Mouse (Mus musculus) MEL (cell line): ENCODE measurements around the gene Cstf2t. TPM values are rescaled to one million over a fixed set of nuclear protein-coding genes. Genes with fewer than 3 reads are reported as not detected.

Experiments used
- DNase-seq: peaks from one replicate; pipeline ENCODE4 v3.0.0; 2011; ENCODE audit warnings: low read depth, low spot score
- H3K27ac ChIP-seq: 2 replicates; pipeline ENCODE4 v1.5.1; 2012; ENCODE audit warnings: low read depth, mild to moderate bottlenecking, control low read depth, low read length, moderate library complexity; ENCODE audit not compliant: control insufficient read depth
- H3K27me3 ChIP-seq, 2 experiments: fragments of 150-350 bp in 1 of 2; sonication (generic) in 1 of 2; 2 replicates each; pipeline ENCODE4 v1.6.1; 2012; ENCODE audit warnings: low read length in 2 of 2, mild to moderate bottlenecking in 2 of 2, improper control_type of control experiment in 1 of 2, moderate library complexity in 1 of 2; ENCODE audit not compliant: insufficient read depth in 2 of 2, control insufficient read depth in 1 of 2
- H3K36me3 ChIP-seq, 2 experiments: 2 replicates each; pipeline ENCODE4 v1.6.1; 2012 to 2014; ENCODE audit warnings: low read length in 2 of 2, improper control_type of control experiment in 1 of 2, inconsistent platforms in 1 of 2, mild to moderate bottlenecking in 1 of 2; ENCODE audit not compliant: insufficient read depth in 2 of 2, control insufficient read depth in 1 of 2
- H3K4me1 ChIP-seq, 2 experiments: fragments of 150-350 bp in 1 of 2; sonication (generic) in 1 of 2; 2 replicates each; pipeline ENCODE4 v1.6.1; 2012; ENCODE audit warnings: low read length in 2 of 2, improper control_type of control experiment in 1 of 2, mild to moderate bottlenecking in 1 of 2; ENCODE audit not compliant: insufficient read depth in 2 of 2, control insufficient read depth in 1 of 2
- H3K4me3 ChIP-seq, 2 experiments: fragments of 150-350 bp in 1 of 2; sonication (generic) in 1 of 2; 2 replicates each; pipeline ENCODE4 v1.5.1; 2012; ENCODE audit warnings: low read depth in 2 of 2, low read length in 2 of 2, mild to moderate bottlenecking in 2 of 2, moderate library complexity in 2 of 2, control low read depth in 1 of 2, improper control_type of control experiment in 1 of 2; ENCODE audit not compliant: control insufficient read depth in 1 of 2, insufficient read depth in 1 of 2
- H3K79me2 ChIP-seq: 2 replicates; pipeline ENCODE4 v1.6.1; 2012; ENCODE audit warnings: mild to moderate bottlenecking, low read length, moderate library complexity; ENCODE audit not compliant: control insufficient read depth, poor library complexity, insufficient read depth
- H3K9ac ChIP-seq: 2 replicates; pipeline ENCODE4 v1.6.1; 2012; ENCODE audit warnings: low read depth, mild to moderate bottlenecking, control low read depth, low read length, moderate library complexity; ENCODE audit not compliant: control insufficient read depth, poor library complexity, severe bottlenecking
- H3K9me3 ChIP-seq: fragments of 150-350 bp; sonication (generic); replicated peaks from 2 replicates; pipeline ENCODE4 v1.6.1; 2012; ENCODE audit warnings: mild to moderate bottlenecking, low read length, improper control_type of control experiment, moderate library complexity; ENCODE audit not compliant: insufficient read depth
- CTCF ChIP-seq, 3 experiments: IDR thresholded peaks in 2 of 3; conservative IDR thresholded peaks in 1 of 3; 2 replicates each; pipeline ENCODE4 v1.5.1; 2011 to 2012; ENCODE audit warnings: low read length in 3 of 3, low read depth in 2 of 3, mild to moderate bottlenecking in 2 of 3, improper control_type of control experiment in 1 of 3, inconsistent platforms in 1 of 3, mixed read lengths in 1 of 3, moderate library complexity in 1 of 3; ENCODE audit not compliant: control insufficient read depth in 1 of 3, insufficient read depth in 1 of 3, poor library complexity in 1 of 3, severe bottlenecking in 1 of 3
- EP300 ChIP-seq, 2 experiments: IDR thresholded peaks; 2 replicates each; pipeline ENCODE4 v1.6.1; 2011; ENCODE audit warnings: improper control_type of control experiment in 2 of 2, low read length in 2 of 2, low read depth in 1 of 2, mild to moderate bottlenecking in 1 of 2
- ETS1 ChIP-seq: IDR thresholded peaks from 2 replicates; pipeline ENCODE4 v1.6.1; 2012; ENCODE audit warnings: low read depth, mild to moderate bottlenecking, inconsistent platforms, low read length, improper control_type of control experiment, moderate library complexity
- HCFC1 ChIP-seq: IDR thresholded peaks from 2 replicates; pipeline ENCODE4 v1.6.1; 2012; ENCODE audit warnings: low read depth, mild to moderate bottlenecking, inconsistent platforms, low read length, improper control_type of control experiment, moderate library complexity
- JUND ChIP-seq: IDR thresholded peaks from 2 replicates; pipeline ENCODE4 v1.6.1; 2011; ENCODE audit warnings: low read depth, mild to moderate bottlenecking, improper control_type of control experiment, low read length
- KAT2A ChIP-seq: conservative IDR thresholded peaks from 2 replicates; pipeline ENCODE4 v1.6.1; 2012; ENCODE audit warnings: low read depth, low read length, improper control_type of control experiment, inconsistent platforms
- MAX ChIP-seq: IDR thresholded peaks from 2 replicates; pipeline ENCODE4 v1.6.1; 2011; ENCODE audit warnings: low read length, improper control_type of control experiment
- MAZ ChIP-seq: IDR thresholded peaks from 2 replicates; pipeline ENCODE4 v1.6.1; 2012; ENCODE audit warnings: low read depth, mild to moderate bottlenecking, inconsistent platforms, low read length, improper control_type of control experiment
- MXI1 ChIP-seq: IDR thresholded peaks from 2 replicates; pipeline ENCODE4 v1.6.1; 2011; ENCODE audit warnings: mild to moderate bottlenecking, low read depth, low read length, improper control_type of control experiment
- POLR2A ChIP-seq, 2 experiments: IDR thresholded peaks; 2 replicates each; pipeline ENCODE4 v1.6.1; 2011 to 2012; ENCODE audit warnings: low read length in 2 of 2, mild to moderate bottlenecking in 2 of 2, control low read depth in 1 of 2, improper control_type of control experiment in 1 of 2, low read depth in 1 of 2, moderate library complexity in 1 of 2; ENCODE audit not compliant: control insufficient read depth in 1 of 2, insufficient read depth in 1 of 2, poor library complexity in 1 of 2
- POLR2AphosphoS5 ChIP-seq: IDR thresholded peaks from 2 replicates; pipeline ENCODE4 v1.6.1; 2012; ENCODE audit warnings: low read depth, borderline replicate concordance, mild to moderate bottlenecking, inconsistent platforms, low read length, moderate library complexity, mixed read lengths
- SMC3 ChIP-seq: IDR thresholded peaks from 2 replicates; pipeline ENCODE4 v1.6.1; 2011; ENCODE audit warnings: low read depth, low read length, improper control_type of control experiment
- ZC3H11A ChIP-seq: IDR thresholded peaks from 2 replicates; pipeline ENCODE4 v1.6.1; 2012; ENCODE audit warnings: low read depth, mild to moderate bottlenecking, inconsistent platforms, low read length, improper control_type of control experiment
- ZKSCAN1 ChIP-seq: IDR thresholded peaks from 2 replicates; pipeline ENCODE4 v1.6.1; 2012; ENCODE audit warnings: low read depth, mild to moderate bottlenecking, inconsistent platforms, low read length, improper control_type of control experiment, moderate library complexity
- polyA plus RNA-seq, 2 experiments: library from polyadenylated mRNA; stranded (reverse) in 1 of 2; unstranded in 1 of 2; fragments of >175 nt in 1 of 2; fragments of >200 nt in 1 of 2; gene quantifications; 2 replicates each; pipeline versions ENCODE4 v1.2.1 to v1.2.4; 2012; ENCODE audit warnings: low replicate concordance in 2 of 2, low read depth in 1 of 2; ENCODE audit not compliant: insufficient read length in 2 of 2, insufficient read depth in 1 of 2, missing spikeins in 1 of 2
- total RNA-seq: library from RNA; depleted of rRNA; stranded (reverse); fragments of 300-350 nt; gene quantifications from 2 replicates; pipeline ENCODE4 v1.2.3, GENCODE M21; 2012

Gene Cstf2t
- total and polyA plus RNA-seq, 3 experiments: not detected

DNA sequence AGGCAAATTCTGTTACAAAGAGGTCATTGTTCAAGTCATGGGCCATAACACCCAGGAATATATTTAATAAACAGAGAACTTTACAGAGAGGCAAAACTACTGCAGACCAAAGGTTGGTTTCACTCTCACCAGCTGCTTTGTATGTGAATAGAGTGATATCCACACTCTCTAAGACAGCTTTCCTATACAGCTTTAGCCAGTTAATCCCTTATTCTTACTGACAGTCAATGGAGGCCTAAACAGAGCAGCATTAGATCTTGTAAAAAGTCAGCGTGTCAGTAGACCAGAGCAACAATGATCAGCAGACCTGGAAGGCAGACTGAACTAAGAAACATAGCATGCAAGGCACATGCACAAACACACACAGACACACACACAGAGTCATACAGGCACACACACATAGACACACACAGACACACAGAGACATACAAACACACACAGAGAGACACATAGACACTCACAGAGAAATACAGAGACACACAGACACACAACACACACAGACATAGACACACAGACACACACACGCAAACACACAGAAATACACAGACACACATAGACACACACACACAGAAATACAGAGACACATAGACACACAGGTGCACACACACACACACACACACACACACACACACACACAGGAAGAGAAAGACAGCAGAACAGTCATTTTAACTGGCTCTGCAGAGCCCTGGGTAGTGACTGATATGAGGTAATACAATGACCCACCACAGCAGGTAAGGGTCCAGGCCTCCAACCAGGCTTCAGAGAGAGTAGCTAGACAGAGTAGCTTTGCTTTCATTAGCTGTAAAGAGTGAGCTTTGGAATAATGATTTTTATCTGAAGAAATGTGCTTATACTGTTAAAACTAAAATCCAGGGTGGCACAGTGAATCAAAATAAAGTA lies 41.4 kb upstream of the Cstf2t start:
- Histone ChIP-seq H3K36me3 (no peaks in the 10 kb centered on the region), H3K79me2 (no peaks in the 10 kb centered on the region), H3K27ac (no peak overlapping the region), H3K4me3 (no peak overlapping the region), H3K27me3 (no peaks in the 10 kb centered on the region), H3K9me3 (no peaks in the 10 kb centered on the region), H3K9ac (no peak overlapping the region)
- DNase-seq: no peak
- TF ChIP-seq POLR2AphosphoS5 (no peak), SMC3 (no peak), ZKSCAN1 (no peak), POLR2A (IDR thresholded peaks at IDR 0.05; ENCODE audit: control insufficient read depth in 1 of 2, insufficient read depth in 1 of 2, low read depth in 1 of 2, low read length in 2 of 2, poor library complexity in 1 of 2) (no peak), JUND (no peak), MAX (no peak), ZC3H11A (no peak)
- TF ChIP-seq, all 39 proteins: peak for 0
- H3K4me1 ChIP-seq: no peaks in the 10 kb centered on the region

DNA sequence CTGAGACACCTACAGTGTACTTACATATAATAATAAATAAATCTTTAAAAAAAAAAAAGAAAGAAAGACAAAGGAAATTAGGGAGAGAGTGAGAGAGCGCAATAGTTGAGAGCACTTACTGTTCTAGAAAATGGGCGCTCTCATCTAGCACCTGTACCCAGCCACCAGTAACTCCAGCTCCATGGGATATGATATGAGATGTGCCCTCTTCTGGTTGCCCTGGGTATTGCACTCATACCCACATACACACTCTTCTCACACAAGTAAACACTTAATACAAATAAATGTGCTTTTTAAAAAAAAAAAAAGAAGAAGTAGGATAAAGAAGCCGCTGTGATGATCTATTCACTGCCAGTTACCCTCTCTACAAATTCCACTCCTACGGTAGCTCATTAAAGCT lies 36.0 kb upstream of the Cstf2t start:
- peak; percentile 25 for DNase-seq

DNA sequence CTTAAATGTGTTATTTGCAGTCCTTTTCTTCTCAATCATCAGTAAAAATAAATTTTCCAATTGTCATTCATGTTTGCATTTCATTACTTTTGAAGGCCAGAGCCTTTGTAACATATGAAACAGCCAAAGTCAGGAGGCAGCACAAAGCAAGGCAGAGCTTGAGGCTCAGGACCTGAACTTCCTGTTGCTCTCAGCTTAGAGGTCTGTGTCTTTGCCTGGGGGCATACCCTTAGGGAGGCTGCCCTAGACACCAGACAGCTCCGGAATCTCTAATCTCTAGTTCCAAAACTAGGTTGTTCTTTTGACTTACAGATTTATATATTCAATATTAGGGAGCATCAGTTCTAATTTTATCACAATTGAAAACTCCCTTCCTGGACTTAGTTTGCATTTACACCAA lies 17.9 kb upstream of the Cstf2t start:
- no peak overlapping the region for H3K9ac ChIP-seq
- TF ChIP-seq MXI1: no peak
- no peak for TF ChIP-seq KAT2A
- no peak for TF ChIP-seq ETS1
- no peak for TF ChIP-seq MAX
- TF ChIP-seq MAZ: no peak
- no peak for TF ChIP-seq HCFC1
- no peaks in the 10 kb centered on the region for H3K27me3 ChIP-seq
- H3K36me3 ChIP-seq: no peaks in the 10 kb centered on the region
- H3K9me3 ChIP-seq: no peaks in the 10 kb centered on the region
- DNase-seq: no peak
- H3K27ac ChIP-seq: no peak overlapping the region
- H3K4me3 ChIP-seq: no peak overlapping the region
- no peaks in the 10 kb centered on the region for H3K4me1 ChIP-seq
- H3K79me2 ChIP-seq: no peaks in the 10 kb centered on the region

More for the DNA sequence above, 36.0 kb upstream of the Cstf2t start:
- Histone ChIP-seq H3K4me3 (no peak overlapping the region), H3K4me1 (no peaks in the 10 kb centered on the region), H3K27me3 (no peaks in the 10 kb centered on the region), H3K27ac (no peak overlapping the region), H3K36me3 (no peaks in the 10 kb centered on the region), H3K9me3 (no peaks in the 10 kb centered on the region), H3K79me2 (no peaks in the 10 kb centered on the region), H3K9ac (no peak overlapping the region)
- no peak for TF ChIP-seq EP300 (IDR thresholded peaks at IDR 0.05; ENCODE audit: low read depth in 1 of 2, low read length in 2 of 2)
- TF ChIP-seq SMC3: peak; percentile 35
- TF ChIP-seq CTCF (IDR thresholded peaks at IDR 0.05 in 2 of 3, conservative IDR thresholded peaks at IDR 0.05 in 1 of 3; ENCODE audit: control insufficient read depth in 1 of 3, insufficient read depth in 1 of 3, low read depth in 2 of 3, low read length in 3 of 3, poor library complexity in 1 of 3, severe bottlenecking in 1 of 3): peak; percentile 18 to 38 (median 27); a peak in 5 of 6 replicates
